Mouse (Mus musculus) kidney, adult 8-10 months (tissue): ENCODE data around the gene Insr.
"Not testable (repeated sequence)": the region's sequence is repeated elsewhere in the genome, so short reads cannot be mapped to it uniquely, and the experiment has no call there.

Experiments
- DNase-seq, 2 experiments: peaks; one replicate each; pipeline ENCODE4 v3.0.0; 2022

The Insr gene

GRCm38 (mm10) chr8:3230118-3231060 is 49.0 kb downstream of the Insr start:
- no peak for DNase-seq

- peak; percentile 87 to 88 for DNase-seq
Measured at GRCm38 (mm10) chr8:3227423-3227822, 52.0 kb downstream of the Insr start.

DNA sequence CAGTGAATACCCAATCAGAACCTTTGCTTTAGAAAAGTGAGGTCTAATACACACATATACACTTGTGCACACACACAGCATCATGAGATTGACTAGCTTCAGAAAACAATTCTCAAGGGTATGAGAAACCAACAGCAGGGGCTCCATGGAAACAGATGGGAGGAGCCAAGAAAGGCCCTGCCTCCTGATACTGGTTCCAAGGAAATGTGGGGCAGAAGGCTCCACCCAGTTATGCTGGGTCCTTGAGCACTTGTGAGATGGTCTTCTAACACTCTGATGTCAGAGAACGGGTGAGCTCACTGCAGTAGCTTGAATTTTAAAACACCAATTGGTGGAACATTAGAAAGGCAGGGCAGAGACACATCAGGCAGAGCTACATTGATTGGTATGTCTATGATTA is 53.7 kb downstream of the Insr start:
- no peak for DNase-seq

DNA sequence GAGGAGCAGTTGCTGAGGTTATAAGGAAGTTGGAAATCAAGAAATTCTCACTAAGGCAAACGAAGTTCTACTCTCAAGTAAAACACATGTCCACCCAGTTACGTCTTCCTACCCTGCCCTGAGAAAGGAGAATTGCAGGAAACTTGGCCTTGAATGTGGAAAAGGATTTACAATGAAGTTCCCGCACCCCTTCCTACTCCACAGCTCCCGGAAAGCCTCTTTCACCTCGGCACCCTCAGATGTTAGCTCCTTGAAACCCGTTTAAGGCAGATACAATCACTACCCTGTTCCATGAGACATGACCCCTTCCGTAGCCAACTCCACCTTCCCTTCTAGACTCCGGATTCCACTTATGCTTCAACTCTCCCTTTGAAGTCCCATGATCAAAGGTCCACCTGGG is 54.2 kb downstream of the Insr start:
- no peak for DNase-seq

DNA sequence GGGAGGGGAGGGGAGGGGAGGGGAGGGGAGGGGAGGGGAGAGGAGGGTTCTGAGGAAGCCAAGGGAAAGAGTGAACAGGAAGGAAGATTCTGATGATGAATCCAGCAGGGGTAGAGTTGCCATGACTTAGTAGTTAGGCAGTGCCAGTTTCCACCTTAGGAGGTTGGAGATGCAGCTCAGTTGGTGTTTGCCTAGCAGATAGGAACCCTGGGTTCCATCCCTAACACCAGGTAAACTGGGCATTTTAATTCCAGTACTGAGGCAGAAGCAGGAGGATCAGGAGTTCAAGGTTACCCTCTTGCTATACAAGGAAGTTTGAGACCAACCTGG is 56.8 kb downstream of the Insr start:
- DNase-seq, result no peak

DNA sequence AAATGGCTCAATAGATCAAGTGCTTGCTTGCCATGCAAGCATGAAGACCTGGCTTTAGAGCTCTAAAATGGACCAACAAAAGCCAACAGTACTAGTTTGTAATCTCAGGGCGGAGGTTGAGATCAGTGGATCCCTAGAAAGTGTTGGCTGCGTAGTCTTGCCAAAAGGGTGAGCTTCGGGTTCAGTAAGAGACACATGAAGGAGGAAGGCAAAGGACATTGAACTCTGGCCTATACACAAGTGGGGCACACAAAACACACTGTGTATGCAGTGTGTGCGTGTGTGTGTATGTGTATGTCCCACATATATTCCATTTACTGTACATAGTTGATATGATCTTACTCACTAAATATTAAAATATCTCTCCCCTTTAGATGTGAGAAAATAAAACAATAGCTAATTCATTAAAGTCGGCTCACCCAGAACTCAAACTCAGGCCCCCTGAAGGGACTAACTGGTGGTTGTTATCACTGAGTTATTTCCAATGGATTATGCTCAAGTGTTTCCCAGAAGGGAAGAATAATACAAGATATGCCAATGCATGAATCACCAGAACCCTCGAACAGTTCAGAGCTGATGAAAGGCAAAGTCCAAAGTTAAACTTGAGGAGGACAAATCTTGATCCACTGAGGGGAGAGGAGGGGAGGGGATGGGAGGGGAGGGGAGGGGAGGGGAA is 57.3 kb downstream of the Insr start:
- DNase-seq, result peak in 1 of 2 experiments; percentile 20

DNA sequence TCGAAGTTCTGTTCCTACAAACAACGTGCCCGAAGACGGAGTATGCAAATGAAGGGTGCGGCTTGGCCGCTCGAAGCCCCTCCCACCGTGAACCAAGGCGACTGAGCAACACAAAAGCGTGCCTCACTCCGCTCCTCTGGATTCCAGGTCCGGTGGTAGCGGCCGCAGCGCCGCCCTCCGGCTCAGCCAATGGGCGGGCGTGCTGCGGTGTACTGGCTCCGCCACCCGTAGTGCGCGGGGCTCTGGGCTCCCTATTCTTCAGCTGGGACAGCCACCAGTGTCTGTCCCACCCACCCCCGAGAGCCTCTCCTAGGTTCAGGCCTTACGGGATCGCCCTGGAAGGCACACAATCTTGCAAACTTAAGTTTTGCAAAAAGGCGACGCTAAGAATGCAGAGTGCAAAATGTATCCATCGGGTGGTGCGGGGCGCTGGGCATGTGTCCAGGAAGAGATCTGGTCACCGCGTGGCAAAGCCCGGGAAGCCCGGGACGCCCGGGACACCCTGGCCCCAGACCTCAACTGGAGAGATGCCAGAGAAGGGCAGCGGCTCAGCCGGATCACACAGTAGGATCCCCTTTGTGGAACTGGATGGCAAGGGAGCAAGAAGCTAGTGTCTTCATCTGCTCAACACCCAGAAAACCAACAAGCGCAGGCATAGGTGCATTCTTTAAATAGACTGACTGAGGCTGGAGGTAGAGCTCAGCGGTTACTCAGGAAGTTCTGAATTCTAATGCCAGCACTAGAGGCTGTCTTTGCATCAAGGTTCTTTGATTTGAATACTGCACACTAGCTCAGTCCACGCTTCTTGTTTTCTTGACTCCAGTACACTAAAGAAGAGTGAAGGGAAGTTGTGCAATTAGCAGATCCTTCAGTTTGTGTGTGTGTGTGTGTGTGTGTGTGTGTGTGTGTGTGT is 58.1 kb downstream of the Insr start:
- DNase-seq, result peak; percentile 93 to 95

DNA sequence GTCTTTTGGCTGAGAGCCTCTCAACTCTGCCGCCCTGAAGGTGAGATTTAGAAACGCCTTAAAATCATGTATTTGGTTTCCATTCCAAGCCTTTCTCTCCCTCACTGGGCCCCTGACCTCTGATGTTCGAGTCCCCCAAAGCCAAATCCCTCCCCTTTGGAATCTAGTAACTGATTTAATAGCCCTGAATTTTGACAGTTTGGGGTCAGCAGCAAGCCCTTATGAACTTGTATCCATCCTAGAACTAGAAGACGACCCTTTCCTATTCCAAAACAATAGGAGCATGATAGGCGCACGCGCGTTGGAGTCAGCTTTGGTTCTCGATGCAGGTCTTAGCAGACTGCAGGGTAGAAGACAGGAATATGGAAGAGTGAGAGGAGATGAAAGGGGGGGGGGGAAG is 58.9 kb downstream of the Insr start:
- DNase-seq, result peak; percentile 29 to 59

DNA sequence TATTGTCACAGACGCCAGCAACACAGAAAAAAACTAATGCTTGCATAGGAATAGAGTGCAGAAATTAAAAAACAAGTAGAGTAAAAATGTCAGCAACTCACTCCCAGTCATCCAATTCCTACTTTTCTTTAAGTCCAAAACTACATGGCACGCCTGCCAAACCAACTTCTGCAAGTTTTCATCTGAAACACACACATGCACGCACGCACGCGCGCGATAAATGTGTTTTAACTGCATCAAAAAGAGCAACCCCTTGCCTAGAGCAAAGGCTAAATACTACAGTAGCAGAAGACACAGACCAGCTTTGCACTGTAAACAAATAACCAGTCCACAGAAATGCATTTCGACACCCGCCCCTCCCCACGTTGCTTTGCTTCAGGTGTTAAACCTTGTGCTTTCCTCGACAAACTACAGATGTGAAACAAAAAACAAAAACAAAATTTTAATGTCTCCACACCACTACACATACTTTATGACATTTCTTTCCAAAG is 59.5 kb downstream of the Insr start:
- peak in 1 of 2 experiments; percentile 19 for DNase-seq

DNA sequence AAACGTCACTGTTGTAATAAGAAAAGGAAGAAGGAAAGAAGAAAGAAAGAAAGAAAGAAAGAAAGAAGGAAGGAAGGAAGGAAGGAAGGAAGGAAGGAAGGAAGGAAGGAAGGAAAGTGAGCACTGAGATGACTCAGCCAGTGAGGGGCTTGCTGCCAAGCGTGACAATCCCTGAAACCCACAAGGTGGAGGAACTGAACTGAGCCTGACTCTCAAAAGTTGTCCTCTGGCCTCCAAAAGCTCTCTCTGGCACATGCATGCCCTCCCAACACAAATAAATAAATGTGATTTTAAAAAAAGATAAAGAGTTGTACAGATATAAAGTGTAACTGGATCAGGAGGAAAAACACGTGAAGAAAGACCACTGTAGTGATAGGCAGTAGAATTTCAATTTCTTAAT is 60.2 kb downstream of the Insr start:
- no peak for DNase-seq

DNA sequence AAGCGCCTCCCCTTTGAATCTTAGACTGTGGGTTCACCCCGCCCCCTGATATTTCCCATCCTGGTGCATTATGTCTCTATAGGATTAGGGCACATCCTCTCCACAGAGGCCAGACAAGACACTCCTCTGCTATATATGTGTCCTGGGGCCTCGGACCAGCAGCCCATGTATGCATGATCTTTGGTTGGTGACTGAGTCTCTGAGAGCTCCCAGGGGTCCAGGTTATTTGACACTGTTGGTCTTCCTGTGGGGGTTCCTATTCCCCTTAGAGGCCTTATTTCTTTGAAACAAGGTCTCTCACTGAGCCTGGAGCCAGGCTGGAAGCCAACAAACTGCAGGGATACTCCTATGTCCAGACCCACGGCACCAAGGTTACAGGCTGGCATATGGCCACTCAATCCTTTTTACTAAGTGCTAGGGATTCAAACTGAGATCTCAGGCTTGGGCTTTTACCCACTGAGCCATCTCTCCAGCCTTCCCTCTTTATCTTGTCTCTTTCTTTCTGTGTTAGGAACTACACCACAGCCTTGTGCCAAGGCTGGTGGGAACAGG is 62.8 kb downstream of the Insr start:
- no peak for DNase-seq

DNA sequence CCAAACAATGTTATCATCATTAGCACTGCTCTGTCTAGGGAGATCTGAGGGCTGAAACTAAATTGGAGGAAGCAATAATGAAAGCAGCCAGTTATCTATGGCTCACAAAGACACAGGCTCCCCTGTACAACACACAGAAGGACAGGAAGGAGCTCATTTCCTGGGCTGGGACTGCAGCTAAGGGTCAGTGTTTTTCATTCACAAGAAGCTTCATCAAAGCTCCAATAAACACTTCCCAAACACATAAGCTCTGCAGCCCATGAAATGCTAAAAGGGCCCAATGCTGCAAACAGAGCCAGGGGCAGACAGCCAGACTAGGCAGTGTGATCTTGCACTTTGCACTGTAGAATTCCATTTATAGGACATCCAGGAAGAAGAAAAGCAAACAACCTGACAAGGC is 63.9 kb downstream of the Insr start:
- peak; percentile 82 to 88 for DNase-seq

GRCm38 (mm10) chr8:3214601-3215000 is 64.8 kb downstream of the Insr start:
- DNase-seq, result no peak

- peak; percentile 33 to 57 for DNase-seq
Measured at GRCm38 (mm10) chr8:3211456-3211855, 68.0 kb downstream of the Insr start.

DNA sequence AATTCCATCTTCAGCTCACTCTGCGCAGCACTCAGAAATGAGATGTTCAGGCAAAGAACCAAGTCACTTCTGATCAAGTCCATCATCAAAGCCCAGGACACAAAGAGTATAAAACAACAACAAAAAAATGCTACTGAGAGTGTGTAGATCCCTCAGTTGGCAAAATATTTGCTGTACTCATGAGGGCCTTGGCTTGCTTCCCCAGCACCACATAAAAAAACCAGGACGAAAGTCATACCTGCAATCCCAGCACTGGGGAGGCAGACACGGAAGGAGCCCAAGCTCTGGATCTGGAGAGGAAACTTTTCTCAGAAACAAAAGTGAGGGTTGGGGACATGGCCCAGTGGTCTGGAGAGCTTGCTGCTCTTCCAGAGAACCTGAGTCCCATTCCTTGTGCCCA is 69.5 kb downstream of the Insr start:
- no peak for DNase-seq

DNA sequence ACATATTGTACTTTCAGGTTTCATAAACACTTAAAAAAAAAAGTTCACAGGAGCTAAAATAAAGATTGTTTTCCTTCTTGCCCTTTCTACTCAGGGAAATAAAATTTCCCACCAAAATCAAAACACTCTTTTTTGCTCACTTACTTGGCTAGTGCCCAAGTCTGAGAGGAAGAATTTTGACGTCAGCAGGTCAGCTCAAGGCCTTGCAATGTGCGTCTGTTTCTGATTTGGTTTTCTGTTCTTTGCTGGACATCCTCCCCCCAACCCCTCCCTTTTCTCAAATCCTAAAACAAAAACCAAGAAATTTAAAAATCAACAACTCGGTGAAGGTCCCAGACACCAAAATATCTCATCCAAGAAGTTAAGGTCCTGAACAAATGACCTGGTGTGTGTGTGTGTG is 70.1 kb downstream of the Insr start:
- peak; percentile 51 to 75 for DNase-seq

DNA sequence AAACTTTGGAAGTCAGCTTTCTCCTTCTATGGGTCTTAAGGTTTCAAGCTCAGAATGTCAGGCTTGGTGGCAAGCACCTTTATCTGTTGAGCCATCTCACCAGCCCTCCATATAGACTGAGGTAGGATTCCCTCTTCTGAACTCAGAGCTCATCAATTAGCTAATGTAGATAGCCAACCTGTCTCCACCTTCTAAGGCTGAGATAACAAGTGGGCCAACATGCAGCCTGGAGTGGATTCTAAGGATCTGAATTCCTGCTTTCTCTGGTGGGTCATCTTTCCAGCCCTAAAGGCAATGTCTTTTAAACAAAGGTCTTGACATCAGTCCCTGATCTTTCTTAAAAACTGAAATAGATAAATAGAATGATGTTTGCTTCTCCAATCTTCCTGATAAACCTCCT is 70.7 kb downstream of the Insr start:
- no peak for DNase-seq

- no peak for DNase-seq
Measured at GRCm38 (mm10) chr8:3204758-3205443, 74.5 kb downstream of the Insr start.

DNA sequence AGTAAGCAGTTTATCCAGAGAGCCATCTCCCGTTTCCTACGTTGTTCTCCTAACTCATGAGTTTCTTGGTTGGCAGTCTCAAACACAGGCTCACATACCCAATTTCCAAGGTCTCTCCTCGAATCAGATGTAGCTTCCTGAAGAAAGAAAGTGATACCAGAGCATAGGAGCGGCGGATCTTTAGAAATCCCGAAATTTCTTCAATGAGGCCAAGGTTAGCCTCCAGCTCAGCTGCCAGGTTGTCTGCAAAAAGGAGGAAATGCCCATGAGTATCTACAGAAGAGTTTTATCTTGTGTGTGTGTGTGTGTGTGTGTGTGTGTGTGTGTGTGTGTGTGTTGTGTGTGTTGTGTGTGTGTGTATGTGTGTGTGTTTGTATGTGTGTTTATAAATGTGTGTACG is 76.6 kb downstream of the Insr start:
- DNase-seq, result no peak

DNA sequence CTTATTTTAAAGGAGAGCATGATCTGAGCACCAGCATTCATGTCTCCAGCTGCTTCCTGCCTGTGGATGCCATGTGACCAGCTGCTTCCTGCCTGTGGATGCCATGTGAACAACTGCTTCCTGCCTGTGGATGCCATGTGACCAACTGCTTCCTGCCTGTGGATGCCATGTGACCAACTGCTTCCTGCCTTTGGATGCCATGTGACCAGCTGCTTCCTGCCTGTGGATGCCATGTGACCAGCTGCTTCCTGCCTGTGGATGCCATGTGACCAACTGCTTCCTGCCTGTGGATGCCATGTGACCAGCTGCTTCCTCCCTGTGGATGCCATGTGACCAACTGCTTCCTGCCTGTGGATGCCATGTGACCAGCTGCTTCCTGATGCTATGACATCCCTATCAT is 85.1 kb downstream of the Insr start:
- DNase-seq, result not testable (repeated sequence)

- no peak for DNase-seq
Measured at GRCm38 (mm10) chr8:3191006-3191405, 88.4 kb downstream of the Insr start.

GRCm38 (mm10) chr8:3187456-3187855 is 92.0 kb downstream of the Insr start:
- DNase-seq, result no peak
